Mouse (Mus musculus) thymus, postnatal 14 days (tissue): ENCODE results near the gene Klk1b3.
A peak's percentile ranks its signal among the peaks of the same experiment; 100 is the strongest.
"Not testable (repeated sequence)": the region's sequence is repeated elsewhere in the genome, so short reads cannot be mapped to it uniquely, and the experiment has no call there.

Source experiments
- DNase-seq: peaks from one replicate; pipeline ENCODE4 v3.0.0; 2021

Gene Klk1b3

GRCm38 (mm10) chr7:44197891-44198290 lies at the start of gene Klk1b3:
Gene Klk1b3 (plus strand): TSS chr7:44198191.
- DNase-seq, result no peak

- no peak for DNase-seq
These were observed 18.5 kb upstream of the Klk1b3 start for GRCm38 (mm10) chr7:44179299-44180045.

GRCm38 (mm10) chr7:44186516-44186915 lies 11.5 kb upstream of the Klk1b3 start:
- not testable (repeated sequence) for DNase-seq

- DNase-seq, result not testable (repeated sequence)
These were observed 10.1 kb upstream of the Klk1b3 start, which contains the start of gene Klk1b24 for GRCm38 (mm10) chr7:44187936-44188335. Gene Klk1b24 (plus strand): TSS chr7:44188236.

GRCm38 (mm10) chr7:44193466-44193865 lies 4.5 kb upstream of the Klk1b3 start:
- DNase-seq, result not testable (repeated sequence)

- DNase-seq, result not testable (repeated sequence)
These were observed 9.1 kb downstream of the Klk1b3 start, which contains the start of gene Klk1b4 for GRCm38 (mm10) chr7:44207135-44207534. Gene Klk1b4 (plus strand): TSS chr7:44207435.

GRCm38 (mm10) chr7:44208307-44208706 lies 10.3 kb downstream of the Klk1b3 start:
- no peak for DNase-seq

- DNase-seq, result no peak
These were observed 17.7 kb downstream of the Klk1b3 start, which contains the start of gene Klk1b5 for GRCm38 (mm10) chr7:44215645-44216044. Gene Klk1b5 (plus strand): TSS chr7:44215945.

- DNase-seq, result not testable (repeated sequence)
These were observed 23.6 kb downstream of the Klk1b3 start for GRCm38 (mm10) chr7:44221601-44222000.

GRCm38 (mm10) chr7:44222335-44222734 lies 24.3 kb downstream of the Klk1b3 start:
- not testable (repeated sequence) for DNase-seq

- DNase-seq, result no peak
These were observed 27.1 kb downstream of the Klk1b3 start, which contains the start of gene Klk1 for GRCm38 (mm10) chr7:44225076-44225475. Gene Klk1 (plus strand): TSS chr7:44225360.

GRCm38 (mm10) chr7:44235909-44236308 lies 37.9 kb downstream of the Klk1b3 start, which contains the start of gene Gm36864:
Gene Gm36864 (plus strand): TSS chr7:44236177.
- DNase-seq, result no peak

GRCm38 (mm10) chr7:44239913-44240312 lies 41.9 kb downstream of the Klk1b3 start:
- no peak for DNase-seq

GRCm38 (mm10) chr7:44240712-44241111 lies 42.7 kb downstream of the Klk1b3 start:
- no peak for DNase-seq

GRCm38 (mm10) chr7:44241163-44241562 lies 43.2 kb downstream of the Klk1b3 start:
- no peak for DNase-seq

GRCm38 (mm10) chr7:44244080-44244479 lies 46.1 kb downstream of the Klk1b3 start:
- DNase-seq, result no peak

- DNase-seq, result peak; percentile 94
These were observed 48.3 kb downstream of the Klk1b3 start, which contains the start of the genes 1700028J19Rik and 2410002F23Rik for GRCm38 (mm10) chr7:44246055-44246983. Gene 1700028J19Rik (minus strand): TSS chr7:44246695. Gene 2410002F23Rik (plus strand): TSS chr7:44246722.

- peak; percentile 66 for DNase-seq
These were observed 49.0 kb downstream of the Klk1b3 start for GRCm38 (mm10) chr7:44246984-44247470.

- DNase-seq, result no peak
These were observed 50.0 kb downstream of the Klk1b3 start for GRCm38 (mm10) chr7:44247971-44248370.

GRCm38 (mm10) chr7:44249248-44249647 lies 51.3 kb downstream of the Klk1b3 start:
- no peak for DNase-seq

GRCm38 (mm10) chr7:44250732-44251275 lies 52.8 kb downstream of the Klk1b3 start:
- not testable (repeated sequence) for DNase-seq
